Mouse (Mus musculus) heart, embryonic 16.5 days (tissue): ENCODE data around the gene Nsun4. TPM values are rescaled to one million over a fixed set of nuclear protein-coding genes. Genes with fewer than 3 reads are reported as not detected.

Source experiments
- ATAC-seq: fragments of 200-750 bp; cut with Nextera tagmentation; replicated peaks from 2 replicates; pipeline ENCODE4 v1.8.0; 2017; ENCODE audit warnings: moderate number of reproducible peaks; ENCODE audit not compliant: insufficient read depth, low FRiP score; ENCODE audit errors: extremely low read depth
- H3K27ac ChIP-seq: fragments of 300-500 bp; sonication (generic); 2 replicates; pipeline ENCODE4 v1.5.1; 2014; ENCODE audit warnings: mild to moderate bottlenecking, low read length, control low read depth, moderate library complexity
- H3K27me3 ChIP-seq: fragments of 300-500 bp; sonication (generic); 2 replicates; pipeline ENCODE4 v1.6.1; 2014; ENCODE audit warnings: low read length, mixed read lengths; ENCODE audit not compliant: control insufficient read depth, insufficient read depth
- H3K36me3 ChIP-seq: fragments of 300-500 bp; sonication (generic); 2 replicates; pipeline ENCODE4 v1.6.1; 2014; ENCODE audit not compliant: control insufficient read depth, insufficient read depth
- H3K4me1 ChIP-seq: fragments of 300-500 bp; sonication (generic); 2 replicates; pipeline ENCODE4 v1.6.1; 2014; ENCODE audit warnings: low read length, mixed read lengths; ENCODE audit not compliant: control insufficient read depth, insufficient read depth
- H3K4me2 ChIP-seq: fragments of 300-500 bp; sonication (generic); 2 replicates; pipeline ENCODE4 v1.6.1; 2014; ENCODE audit warnings: low read depth, mild to moderate bottlenecking, control low read depth, low read length
- H3K4me3 ChIP-seq: fragments of 300-500 bp; sonication (generic); 2 replicates; pipeline ENCODE4 v1.5.1; 2014; ENCODE audit warnings: mild to moderate bottlenecking, control low read depth, low read length
- H3K9ac ChIP-seq: fragments of 300-500 bp; sonication (generic); 2 replicates; pipeline ENCODE4 v1.6.1; 2014; ENCODE audit warnings: low read length, control low read depth
- H3K9me3 ChIP-seq: fragments of 300-500 bp; sonication (generic); replicated peaks from 2 replicates; pipeline ENCODE4 v1.6.1; 2016; ENCODE audit warnings: low read length; ENCODE audit not compliant: control insufficient read depth
- WGBS: fragments of 180-500 bp; shearing (Covaris S2); extraction: QIAGEN DNeasy Blood & Tissue Kit; methylation state at CpG from one replicate; pipeline ENCODE4 v1.1.7; 2014; 5-methylcytosine and 5-hydroxymethylcytosine counted together
- polyA plus RNA-seq: library from polyadenylated mRNA; unstranded; fragments of >200 nt; fragmentation: Nextera tagmentation; extraction: Ambion mirVana; gene quantifications from 2 replicates; pipeline ENCODE4 v1.2.1, GENCODE M21; 2015

Gene Nsun4
- polyA plus RNA-seq, 1 experiment from 2014 or later = 33.6 TPM

DNA sequence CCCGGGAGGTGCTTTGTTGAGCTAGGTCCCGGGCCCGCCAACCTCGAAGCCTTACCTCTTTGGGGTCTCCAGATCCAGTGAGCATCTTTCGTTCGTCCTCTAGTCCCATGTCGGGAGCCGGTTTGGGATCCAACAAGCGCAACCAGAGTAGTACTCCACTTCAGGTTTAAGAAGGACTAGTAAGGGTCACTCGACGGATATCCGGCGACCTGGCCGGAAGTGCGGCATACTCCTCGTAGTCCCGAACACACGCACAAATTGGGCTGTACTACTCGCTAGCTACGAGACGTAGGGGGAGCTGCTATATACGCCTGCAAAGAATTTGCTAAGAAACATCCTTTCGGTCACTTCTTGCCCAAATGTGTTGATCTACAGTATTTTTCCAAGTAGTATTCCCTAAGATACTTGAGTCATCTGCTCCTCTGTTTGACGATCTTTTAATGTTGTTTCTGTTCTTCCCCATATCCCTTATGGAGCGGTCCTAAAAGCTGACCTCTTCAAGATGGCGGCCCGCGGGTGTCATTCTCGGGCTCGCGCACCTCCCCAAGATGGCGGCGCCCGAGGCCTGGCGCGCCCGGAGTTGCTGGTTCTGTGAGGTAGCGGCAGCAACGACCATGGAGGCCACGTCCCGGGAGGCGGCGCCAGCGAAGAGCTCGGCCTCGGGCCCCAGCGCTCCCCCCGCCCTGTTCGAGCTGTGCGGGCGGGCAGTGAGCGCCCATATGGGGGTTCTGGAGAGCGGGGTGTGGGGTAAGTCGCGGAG is 21.4 kb upstream of the Nsun4 start, which contains the start of the genes Uqcrh and Lrrc41:
TSS of gene Uqcrh (minus strand) at position 211 of the 760 bp plus-strand sequence.
TSS of gene Lrrc41 (plus strand) at position 409 of the 760 bp plus-strand sequence.
- ATAC-seq = peak; percentile 90
- under 1% methylated on average over 54 of the region's 55 CpGs for WGBS

DNA sequence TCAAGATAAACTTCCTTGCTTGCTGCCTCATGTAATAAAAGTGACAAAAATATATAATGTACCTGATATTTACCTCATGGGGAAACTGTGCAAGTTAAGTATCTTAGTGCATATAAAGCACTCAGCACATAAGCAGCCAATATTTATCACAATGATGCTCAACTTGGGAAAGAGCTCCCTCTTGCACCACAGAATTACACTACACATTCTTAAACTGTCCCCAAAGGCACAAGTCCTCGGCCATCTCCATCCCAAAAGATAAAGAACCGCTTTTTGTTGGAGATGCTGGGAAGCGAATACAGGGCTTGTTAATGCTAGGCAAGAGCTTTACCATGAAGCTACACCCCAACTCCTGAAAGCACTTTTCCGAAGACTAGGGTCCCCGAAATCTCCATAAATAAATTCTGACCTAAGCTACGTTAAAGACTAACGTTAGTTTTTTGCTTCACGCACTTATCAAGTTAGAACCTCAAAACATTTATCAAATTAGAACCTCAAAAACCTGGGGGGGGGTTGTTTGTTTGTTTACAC is 20.5 kb upstream of the Nsun4 start:
- ATAC-seq = no peak
- 0% methylated on average over 8 of the region's 8 CpGs for whole genome bisulfite sequencing
- Histone ChIP-seq H3K27ac (peak overlapping the region; percentile 97), H3K9ac (peak overlapping the region; percentile 98), H3K27me3 (no peaks in the 10 kb centered on the region), H3K36me3 (peaks cover 10% of the 10 kb centered on the region), H3K4me3 (peak overlapping the region; percentile 92), H3K4me2 (peak overlapping the region; percentile 87), H3K9me3 (no peaks in the 10 kb centered on the region), H3K4me1 (peaks cover 27% of the 10 kb centered on the region)

More for the DNA sequence above, 21.4 kb upstream of the Nsun4 start, which contains the start of the genes Uqcrh and Lrrc41:
- no peaks in the 10 kb centered on the region for H3K27me3 ChIP-seq
- peak within 1 kb of the TSS; percentile 92 for H3K4me3 ChIP-seq
- H3K4me2 ChIP-seq = peak within 1 kb of the TSS; percentile 87
- H3K4me1 ChIP-seq = peaks cover 27% of the 10 kb centered on the region
- H3K36me3 ChIP-seq = peaks cover 6% of the 10 kb centered on the region; the same call in 1 of the 2 replicates
- peak within 1 kb of the TSS; percentile 98 for H3K9ac ChIP-seq
- H3K27ac ChIP-seq = peak within 1 kb of the TSS; percentile 97
- no peaks in the 10 kb centered on the region for H3K9me3 ChIP-seq

DNA sequence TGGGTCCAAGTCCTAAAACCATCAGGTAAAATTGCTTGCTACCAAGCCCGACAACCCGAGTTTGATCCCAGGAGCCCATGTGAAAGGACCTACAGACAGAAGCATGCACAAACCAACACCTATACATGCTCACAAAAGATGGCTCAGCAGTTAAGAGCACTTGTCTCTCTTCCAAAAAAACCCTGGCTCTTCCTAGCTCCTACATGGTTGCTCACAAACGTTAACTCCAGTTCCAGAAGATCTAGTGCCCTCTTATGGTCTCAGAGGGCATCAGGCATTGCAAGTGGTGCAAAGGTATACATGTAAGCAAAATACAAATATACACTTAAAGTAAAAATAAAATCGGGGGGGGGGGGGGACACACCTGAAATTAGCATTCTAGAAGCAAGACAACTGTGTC is 19.5 kb upstream of the Nsun4 start:
- Histone ChIP-seq H3K27ac (no peak overlapping the region), H3K36me3 (peaks cover 21% of the 10 kb centered on the region), H3K4me1 (peaks cover 27% of the 10 kb centered on the region), H3K4me2 (peak overlapping the region; percentile 87), H3K9me3 (no peaks in the 10 kb centered on the region), H3K27me3 (no peaks in the 10 kb centered on the region), H3K9ac (peak overlapping the region; percentile 52), H3K4me3 (peak overlapping the region; percentile 92)
- ATAC-seq = no peak
- 45% methylated on average over 4 of the region's 4 CpGs for WGBS

DNA sequence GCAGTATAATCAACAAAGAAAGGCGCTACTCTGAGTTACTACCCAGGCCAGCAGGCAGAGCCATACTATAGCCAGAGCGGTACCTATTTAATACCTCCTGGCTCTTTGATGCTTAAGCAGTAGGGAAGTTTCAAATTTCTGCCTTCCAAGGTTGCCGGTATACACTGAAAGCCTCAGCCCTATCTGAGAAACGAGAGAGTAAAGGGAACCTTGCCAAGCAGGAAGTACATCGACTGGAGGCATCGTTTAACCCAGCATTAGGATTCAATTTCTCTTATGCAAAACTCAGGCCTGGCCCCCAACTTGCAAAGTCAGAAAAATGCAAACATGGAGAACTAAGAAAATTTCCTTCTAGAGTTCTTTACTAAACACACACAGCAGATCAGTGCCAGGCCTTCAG is 16.4 kb upstream of the Nsun4 start:
- H3K4me2 ChIP-seq = no peak overlapping the region
- WGBS = 60% methylated on average over 6 of the region's 6 CpGs
- no peak for ATAC-seq
- no peak overlapping the region for H3K27ac ChIP-seq
- peaks cover 15% of the 10 kb centered on the region for H3K4me1 ChIP-seq
- no peak overlapping the region for H3K9ac ChIP-seq
- H3K36me3 ChIP-seq = peaks cover 40% of the 10 kb centered on the region
- no peak overlapping the region for H3K4me3 ChIP-seq
- no peaks in the 10 kb centered on the region for H3K27me3 ChIP-seq
- no peaks in the 10 kb centered on the region for H3K9me3 ChIP-seq

DNA sequence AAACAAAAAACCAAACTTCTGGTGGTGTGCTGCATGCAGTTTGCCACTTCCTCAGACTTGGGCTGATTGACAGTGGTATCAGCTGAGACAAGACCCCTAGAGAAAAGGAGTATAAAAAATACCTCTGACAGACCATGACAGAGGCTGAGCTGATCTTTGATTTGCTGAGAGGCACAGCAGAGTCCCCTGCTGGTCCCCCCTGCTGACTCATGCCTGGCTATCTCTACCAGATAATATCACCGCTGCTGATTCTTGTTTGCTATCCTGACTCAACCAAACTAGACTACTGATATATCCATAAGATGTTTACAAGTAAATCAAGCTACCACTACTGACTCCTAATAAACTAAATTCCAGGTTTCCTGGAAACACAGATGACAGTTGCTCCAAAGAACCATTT is 10.2 kb upstream of the Nsun4 start:
- no peak for ATAC-seq
- no peaks in the 10 kb centered on the region for H3K9me3 ChIP-seq
- no peaks in the 10 kb centered on the region for H3K4me1 ChIP-seq
- no peak overlapping the region for H3K9ac ChIP-seq
- no peak overlapping the region for H3K27ac ChIP-seq
- H3K27me3 ChIP-seq = no peaks in the 10 kb centered on the region
- WGBS = 23% methylated on average over 1 of the region's 1 CpGs
- no peak overlapping the region for H3K4me3 ChIP-seq
- peaks cover 27% of the 10 kb centered on the region for H3K36me3 ChIP-seq
- no peak overlapping the region for H3K4me2 ChIP-seq

DNA sequence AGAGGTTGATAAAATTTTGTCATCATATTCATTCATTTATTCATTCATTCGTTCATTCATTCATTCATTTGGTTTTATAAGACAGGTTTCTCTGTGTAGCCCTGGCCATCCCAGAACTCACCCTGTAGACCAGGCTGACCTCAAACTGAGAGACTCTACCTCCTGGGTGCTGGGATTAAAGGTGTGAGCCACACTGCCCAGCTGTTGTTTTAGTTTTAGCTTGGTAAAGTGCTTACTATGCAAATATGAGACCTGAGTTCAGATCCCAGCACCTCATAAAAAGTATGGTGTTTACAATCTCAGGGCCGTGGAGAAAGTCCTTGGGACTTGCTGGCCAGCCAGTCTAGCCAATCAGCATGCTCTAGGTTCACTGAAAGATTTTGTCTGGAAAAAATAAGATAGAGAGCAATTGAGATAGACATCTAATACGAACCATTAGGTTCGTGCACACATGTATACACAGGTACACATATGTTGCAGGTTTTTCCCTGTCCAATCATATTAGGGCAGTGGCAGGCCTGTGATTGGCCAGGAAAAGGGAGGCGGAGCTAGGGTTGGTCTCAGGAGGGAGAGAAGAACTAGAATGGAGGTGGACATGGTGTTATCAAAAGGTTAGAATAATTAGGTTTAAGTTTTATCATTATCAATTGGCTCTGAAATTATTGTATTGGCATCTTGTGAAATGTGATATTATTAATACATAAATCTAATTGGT is 5.5 kb upstream of the Nsun4 start:
- Histone ChIP-seq H3K27ac (no peak overlapping the region), H3K4me2 (no peak overlapping the region), H3K9ac (no peak overlapping the region), H3K4me1 (peaks cover 2% of the 10 kb centered on the region), H3K36me3 (no peaks in the 10 kb centered on the region), H3K9me3 (no peaks in the 10 kb centered on the region), H3K4me3 (no peak overlapping the region), H3K27me3 (no peaks in the 10 kb centered on the region)
- no peak for ATAC-seq
- WGBS = 74% methylated on average over 5 of the region's 5 CpGs

DNA sequence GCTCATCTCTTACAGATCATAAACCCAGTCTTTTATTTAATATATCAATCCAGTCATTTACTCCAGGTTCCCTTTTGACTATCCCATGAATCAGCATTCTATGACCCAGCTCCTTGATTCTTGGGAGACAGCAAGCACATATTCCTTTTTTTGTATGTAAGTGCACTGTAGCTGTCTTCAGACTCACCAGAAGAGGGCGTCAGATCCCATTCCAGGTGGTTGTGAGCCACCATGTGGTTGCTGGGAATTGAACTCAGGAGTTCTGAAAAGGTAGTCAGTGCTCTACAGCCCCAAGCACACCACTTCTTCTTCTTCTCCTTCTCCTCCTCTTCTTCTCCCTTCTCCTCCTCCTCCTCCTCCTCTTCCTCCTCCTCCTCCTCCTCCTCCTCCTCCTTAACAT is 3.9 kb upstream of the Nsun4 start:
- 10% methylated on average over 1 of the region's 1 CpGs for WGBS
- no peak overlapping the region for H3K4me2 ChIP-seq
- peaks cover 8% of the 10 kb centered on the region for H3K4me1 ChIP-seq
- no peaks in the 10 kb centered on the region for H3K36me3 ChIP-seq
- no peaks in the 10 kb centered on the region for H3K9me3 ChIP-seq
- H3K9ac ChIP-seq = no peak overlapping the region
- ATAC-seq = no peak
- no peak overlapping the region for H3K27ac ChIP-seq
- no peak overlapping the region for H3K4me3 ChIP-seq
- H3K27me3 ChIP-seq = no peaks in the 10 kb centered on the region

GRCm38 (mm10) chr4:116052526-116053293 is 966 bp downstream of the Nsun4 start:
- peak overlapping the region; percentile 97 for H3K27ac ChIP-seq
- peak overlapping the region; percentile 72 for H3K4me3 ChIP-seq
- no peaks in the 10 kb centered on the region for H3K9me3 ChIP-seq
- WGBS = 9% methylated on average over 22 of the region's 22 CpGs
- H3K9ac ChIP-seq = peak overlapping the region; percentile 81
- H3K27me3 ChIP-seq = no peaks in the 10 kb centered on the region
- ATAC-seq = 0 out of 2 replicates have a peak, but pooled peaks have one; percentile 33
- H3K4me1 ChIP-seq = peaks cover 12% of the 10 kb centered on the region
- no peaks in the 10 kb centered on the region for H3K36me3 ChIP-seq
- peak overlapping the region; percentile 97 for H3K4me2 ChIP-seq
